Mouse (Mus musculus) liver, adult 2 months (tissue): ENCODE results near the gene Slc38a10. TPM values are rescaled to one million over a fixed set of nuclear protein-coding genes. Genes with fewer than 3 reads are reported as not detected.

ENCODE experiments used
- DNase-seq: peaks from one replicate; pipeline ENCODE4 v3.0.0-alpha.2; 2011; ENCODE audit warnings: low read depth, low spot score; ENCODE audit errors: extremely low read depth
- H3K27ac ChIP-seq: fragments of 200-500 bp; replicated peaks from 2 replicates; pipeline ENCODE4 v1.5.1; 2012; ENCODE audit warnings: low read depth, mild to moderate bottlenecking, control low read depth, inconsistent platforms, low read length; ENCODE audit not compliant: insufficient read depth
- H3K27me3 ChIP-seq: fragments of 200-500 bp; 2 replicates; pipeline ENCODE4 v1.6.1; 2012; ENCODE audit warnings: mild to moderate bottlenecking, moderate library complexity, low read length, inconsistent platforms; ENCODE audit not compliant: control insufficient read depth, insufficient read depth
- H3K36me3 ChIP-seq: fragments of 200-500 bp; 2 replicates; pipeline ENCODE4 v1.6.1; 2012; ENCODE audit warnings: low read length, inconsistent platforms; ENCODE audit not compliant: control insufficient read depth, insufficient read depth
- H3K4me1 ChIP-seq: fragments of 200-500 bp; 2 replicates; pipeline ENCODE4 v1.6.1; 2011; ENCODE audit warnings: low read length; ENCODE audit not compliant: control insufficient read depth, insufficient read depth
- H3K4me3 ChIP-seq: fragments of 200-500 bp; 2 replicates; pipeline ENCODE4 v1.5.1; 2011; ENCODE audit warnings: low read depth, mild to moderate bottlenecking, control low read depth, low read length, moderate library complexity; ENCODE audit not compliant: insufficient read depth
- H3K79me2 ChIP-seq: fragments of 200-500 bp; 2 replicates; pipeline ENCODE4 v1.6.1; 2012; ENCODE audit warnings: inconsistent platforms, mild to moderate bottlenecking, low read length, moderate library complexity; ENCODE audit not compliant: control insufficient read depth, insufficient read depth
- H3K9ac ChIP-seq: fragments of 200-500 bp; 2 replicates; pipeline ENCODE4 v1.6.1; 2012; ENCODE audit warnings: low read depth, mild to moderate bottlenecking, control low read depth, inconsistent platforms, low read length
- CTCF ChIP-seq: fragments of 200-500 bp; IDR thresholded peaks from 2 replicates; pipeline ENCODE4 v1.5.1; 2011; ENCODE audit warnings: low read depth, low read length, control low read depth
- POLR2A ChIP-seq: fragments of 200-500 bp; IDR thresholded peaks from 2 replicates; pipeline ENCODE4 v1.6.1; 2011; ENCODE audit warnings: low read length, control low read depth; ENCODE audit not compliant: insufficient read depth; ENCODE audit errors: extremely low read depth
- WGBS: fragments of 180-500 bp; shearing (Covaris S2); methylation state at CpG from one replicate; pipeline ENCODE4 v1.1.7; 2018; 5-methylcytosine and 5-hydroxymethylcytosine counted together
- polyA plus RNA-seq: library from polyadenylated mRNA; depleted of rRNA; stranded (reverse); fragments of >200 nt; gene quantifications from 2 replicates; pipeline ENCODE4 v1.2.3, GENCODE M21; 2012
- total RNA-seq: library from RNA; depleted of rRNA; stranded (reverse); fragments of >200 nt; gene quantifications from 2 replicates; pipeline ENCODE4 v1.2.3, GENCODE M21; 2014

Gene Slc38a10
- total and polyA plus RNA-seq, 2 experiments, result 41.1 to 90.2 TPM

DNA sequence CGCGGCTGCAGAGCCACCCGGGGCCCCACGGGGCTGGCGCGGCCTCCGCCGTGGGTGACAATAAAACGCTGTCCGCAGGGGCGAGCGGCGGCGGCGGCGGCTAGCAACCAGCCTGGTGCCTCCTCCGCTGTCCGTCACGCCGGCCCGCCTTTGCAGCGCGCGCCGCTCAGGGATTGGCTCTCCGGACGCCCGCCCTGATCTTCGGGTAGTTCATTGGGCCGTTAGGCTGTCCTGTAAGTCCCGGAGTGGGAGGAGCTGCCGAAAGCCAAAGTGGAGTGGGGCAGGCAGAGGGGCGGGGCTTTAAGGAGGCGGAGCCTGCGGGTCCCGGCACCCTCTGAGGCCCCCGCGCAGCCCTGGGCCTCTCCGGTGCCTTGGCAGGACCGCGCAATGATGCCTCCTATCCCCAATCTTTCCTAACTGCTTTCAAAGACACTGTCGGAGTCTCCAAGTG lies 64.4 kb downstream of the Slc38a10 start, which contains the start of gene Cep131:
Gene Cep131 (minus strand): TSS at position 126 of the 451 bp plus-strand sequence.
- no peaks in the 10 kb centered on the region for H3K36me3 ChIP-seq
- WGBS, result under 1% methylated on average over 42 of the region's 42 CpGs
- DNase-seq, result peak; percentile 86
- peak within 1 kb of the TSS; percentile 87 for H3K4me3 ChIP-seq
- H3K79me2 ChIP-seq, result no peaks in the 10 kb centered on the region
- H3K27me3 ChIP-seq, result no peaks in the 10 kb centered on the region
- H3K4me1 ChIP-seq, result peaks cover 6% of the 10 kb centered on the region
- TF ChIP-seq POLR2A (0 out of 2 replicates have a peak, but pooled peaks have one; percentile 33), CTCF (no peak)
- H3K9ac ChIP-seq, result peak within 1 kb of the TSS; percentile 93
- H3K27ac ChIP-seq, result no peak within 1 kb of the TSS

DNA sequence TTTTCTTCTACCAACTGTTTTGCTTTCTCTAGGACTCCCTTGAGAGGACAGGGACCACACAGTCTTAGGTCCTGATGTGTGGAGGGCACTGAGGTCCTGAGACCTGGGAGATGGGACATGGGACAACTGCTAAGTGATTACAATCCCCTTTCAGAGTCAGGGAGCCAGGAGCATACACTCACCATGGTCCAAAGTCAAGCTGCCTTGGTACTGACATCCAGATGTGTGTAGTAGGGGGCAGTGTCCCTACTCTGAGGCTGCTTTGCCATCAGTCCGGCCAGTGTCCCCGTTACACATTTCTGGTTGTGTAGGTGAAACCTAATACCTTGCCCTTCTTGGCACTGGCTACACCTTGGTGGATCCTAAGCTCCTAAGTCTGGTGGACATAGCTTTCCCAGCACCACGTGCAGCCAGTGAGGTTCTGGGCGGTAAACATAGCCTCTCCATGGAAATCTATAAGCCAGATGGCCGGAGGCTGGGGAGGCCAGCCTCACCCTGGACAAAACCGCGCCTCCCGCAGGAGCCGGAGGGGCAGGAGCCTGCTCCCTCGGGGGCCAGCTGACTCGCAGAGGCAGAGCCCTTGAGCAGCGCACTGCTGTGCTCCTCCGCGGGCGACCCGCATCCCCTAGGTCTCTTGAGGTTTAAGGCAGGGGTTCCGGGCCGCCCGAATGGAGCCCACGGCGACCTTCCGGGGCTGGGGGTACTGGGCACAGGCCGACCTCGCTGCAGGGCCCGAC lies 65.1 kb downstream of the Slc38a10 start:
- Histone ChIP-seq H3K27ac (no peak overlapping the region), H3K36me3 (no peaks in the 10 kb centered on the region), H3K4me1 (peaks cover 6% of the 10 kb centered on the region), H3K27me3 (no peaks in the 10 kb centered on the region), H3K9ac (peak overlapping the region; percentile 93), H3K4me3 (peak overlapping the region; percentile 87), H3K79me2 (no peaks in the 10 kb centered on the region)
- 1% methylated on average over 25 of the region's 25 CpGs for WGBS
- TF ChIP-seq CTCF (no peak), POLR2A (no peak)
- peak; percentile 18 for DNase-seq

DNA sequence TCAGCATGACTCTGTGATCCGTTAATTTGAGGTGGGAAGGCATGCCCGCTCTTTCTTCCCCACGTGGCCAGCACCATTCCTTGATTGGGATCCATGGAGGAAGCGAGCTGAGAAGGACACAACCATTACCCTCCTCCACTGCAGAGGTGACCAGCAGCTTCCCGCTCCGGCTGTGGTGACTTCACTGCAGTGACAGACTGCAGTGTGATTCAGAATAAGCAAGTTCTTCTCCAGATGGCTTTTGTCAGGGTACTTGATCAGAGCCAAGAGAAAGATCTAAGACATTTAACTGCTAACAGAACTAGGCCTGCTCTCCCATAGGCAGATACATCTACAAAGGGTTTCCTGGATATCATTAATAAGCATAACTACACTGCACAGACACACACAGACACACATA lies 70.9 kb downstream of the Slc38a10 start:
- Histone ChIP-seq H3K27me3 (no peaks in the 10 kb centered on the region), H3K4me3 (no peak overlapping the region), H3K79me2 (no peaks in the 10 kb centered on the region), H3K4me1 (no peaks in the 10 kb centered on the region), H3K36me3 (no peaks in the 10 kb centered on the region; the same call in 1 of the 2 replicates), H3K27ac (no peak overlapping the region), H3K9ac (no peak overlapping the region)
- TF ChIP-seq POLR2A (no peak), CTCF (no peak)
- WGBS, result 95% methylated on average over 6 of the region's 6 CpGs
- DNase-seq, result no peak

DNA sequence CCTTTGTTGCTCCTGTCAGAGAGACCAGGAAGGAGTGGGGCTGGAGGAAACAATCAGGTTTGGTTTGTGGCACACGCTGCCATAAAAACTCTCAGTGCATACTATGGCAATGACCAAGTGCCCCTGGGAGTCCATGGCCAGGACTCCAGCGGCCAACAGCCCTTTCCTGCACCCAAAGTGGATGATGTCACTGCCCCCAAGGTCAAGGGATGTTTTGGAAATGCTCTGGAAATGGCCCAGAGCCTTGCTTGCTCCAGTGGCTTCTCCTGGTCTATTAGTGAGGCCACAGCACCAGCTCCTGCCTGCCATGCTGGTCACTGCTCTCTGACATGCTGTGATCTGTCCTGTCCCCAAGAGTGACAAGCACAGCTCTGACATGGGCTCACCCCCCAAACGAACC lies 75.0 kb downstream of the Slc38a10 start:
- Histone ChIP-seq H3K27me3 (no peaks in the 10 kb centered on the region), H3K4me1 (no peaks in the 10 kb centered on the region), H3K79me2 (no peaks in the 10 kb centered on the region), H3K27ac (no peak overlapping the region), H3K9ac (no peak overlapping the region; the same call in 1 of the 2 replicates), H3K36me3 (no peaks in the 10 kb centered on the region; the same call in 1 of the 2 replicates), H3K4me3 (no peak overlapping the region)
- TF ChIP-seq POLR2A (no peak), CTCF (no peak)
- DNase-seq, result peak; percentile 21
- WGBS, result 72% methylated on average over 3 of the region's 3 CpGs

DNA sequence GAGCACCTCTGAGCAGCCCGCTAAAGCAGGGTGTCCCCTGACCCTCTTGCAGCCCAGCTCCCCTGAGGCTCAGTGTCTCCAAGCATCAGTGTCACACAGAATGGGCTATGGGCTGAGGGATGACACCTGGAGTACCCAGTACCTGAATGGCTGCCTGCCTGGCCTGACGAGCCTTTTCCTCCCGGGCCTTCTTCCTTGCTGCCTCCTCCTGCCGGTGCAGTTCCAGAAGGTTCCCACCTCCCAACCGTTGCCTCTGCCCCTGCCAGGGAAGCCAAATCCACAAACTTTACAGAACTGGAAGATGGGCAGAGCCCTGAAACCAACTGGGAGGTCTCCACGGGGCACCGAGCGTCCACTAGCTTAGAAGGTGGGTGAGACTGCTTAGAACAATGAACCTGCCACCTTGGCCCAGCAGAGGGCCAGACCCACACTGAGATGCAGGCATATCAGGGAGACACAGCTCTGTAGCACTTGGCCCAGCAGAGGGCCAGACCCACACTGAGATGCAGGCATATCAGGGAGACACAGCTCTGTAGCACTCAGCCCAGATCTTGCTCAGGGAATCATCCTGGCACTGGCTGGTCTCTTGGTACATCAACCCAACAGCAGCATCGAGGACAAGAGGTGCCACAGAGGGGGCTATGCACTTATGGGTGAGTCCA lies 78.0 kb downstream of the Slc38a10 start:
- no peak for DNase-seq
- H3K9ac ChIP-seq, result no peak overlapping the region
- no peaks in the 10 kb centered on the region for H3K4me1 ChIP-seq
- no peak overlapping the region for H3K27ac ChIP-seq
- TF ChIP-seq CTCF (no peak), POLR2A (no peak)
- H3K27me3 ChIP-seq, result no peaks in the 10 kb centered on the region
- WGBS, result 97% methylated on average over 9 of the region's 9 CpGs
- H3K36me3 ChIP-seq, result no peaks in the 10 kb centered on the region; the same call in 1 of the 2 replicates
- H3K79me2 ChIP-seq, result no peaks in the 10 kb centered on the region
- no peak overlapping the region for H3K4me3 ChIP-seq
